14 mouse cellular contexts compared by ENCODE assay signal in genomic region chr7:133608631-133609340, GRCm38 (mm10). TPM values are rescaled to one million over a fixed set of nuclear protein-coding genes. Genes with fewer than 3 reads are reported as not detected.
DNase-seq lines count a peak whose midpoint lies in the region; ATAC-seq lines count a peak whose summit lies in the region.
"Had no signal": no experiment of that assay in that cellular context is flagged by ENCODE, and none has a peak within 500 bp of the region (broad histone marks: within the 10 kb centered on the region; RNA-seq: fewer than 3 reads in every experiment).

No protein-coding gene starts in this region.

- H3K9ac ChIP-seq in midbrain, embryonic 13.5 days (replicated peaks), result no peak overlapping the region
- H3K9ac ChIP-seq: embryonic facial prominence, embryonic 12.5 days had no signal

- DNase-seq in cerebellum, postnatal 25 days, result peak; percentile 31 to 48
- DNase-seq in cerebellum, postnatal 4 days (ENCODE audit: low spot score in 2 of 2), result no peak
- peak; percentile 7 to 35 for DNase-seq in left cerebral cortex, adult 18-20 months (ENCODE audit: low spot score in 2 of 2)
- no peak for DNase-seq in left cerebral cortex, postnatal 4 days
- DNase-seq in brain, adult 2 months (ENCODE audit: low read depth, low spot score), result peak; percentile 77
- DNase-seq in adrenal gland, adult (ENCODE audit: inconsistent age in 2 of 2, low spot score in 1 of 2), result no peak

- intact Hi-C loops in left cerebral cortex, postnatal 4 days (cut with DNase I), result no loop called here

- peak overlapping the region; percentile 77 for H3K27ac ChIP-seq in midbrain, embryonic 13.5 days
- H3K27ac ChIP-seq: embryonic facial prominence, embryonic 12.5 days had no signal

- H3K27me3 ChIP-seq in midbrain, embryonic 13.5 days, result no peaks in the 10 kb centered on the region
- H3K27me3 ChIP-seq: embryonic facial prominence, embryonic 12.5 days had no signal

- no peak overlapping the region for H3K4me3 ChIP-seq in midbrain, embryonic 13.5 days (replicated peaks)
- H3K4me3 ChIP-seq: embryonic facial prominence, embryonic 12.5 days had no signal

- H3K36me3 ChIP-seq in midbrain, embryonic 13.5 days, result no peaks in the 10 kb centered on the region
- H3K36me3 ChIP-seq: embryonic facial prominence, embryonic 12.5 days had no signal

- H3K4me2 ChIP-seq in midbrain, embryonic 13.5 days (replicated peaks), result peak overlapping the region; percentile 35
- H3K4me2 ChIP-seq: embryonic facial prominence, embryonic 12.5 days had no signal

- H3K9me3 ChIP-seq in midbrain, embryonic 13.5 days, result no peaks in the 10 kb centered on the region
- H3K9me3 ChIP-seq: embryonic facial prominence, embryonic 12.5 days had no signal

- WGBS in midbrain, embryonic 13.5 days, result 35% methylated on average over 13 of the region's 13 CpGs

- peak; percentile 65 for ATAC-seq in midbrain, embryonic 13.5 days
- ATAC-seq in CD4-positive, CD25-positive, alpha-beta regulatory T cell, adult 4 months, result no peak

- peaks cover 32% of the 10 kb centered on the region for H3K4me1 ChIP-seq in midbrain, embryonic 13.5 days (replicated peaks)

RNA-seq across cellular contexts. Expression of gene Tex36, which starts 6.8 kb away (rescaled TPM):
- not detected for total RNA-seq in left cerebral cortex, adult 18-20 months (2021)
- total RNA-seq in left cerebral cortex, postnatal 4 days (2021), result not detected
- polyA plus RNA-seq in midbrain, embryonic 13.5 days (2015; fragmentation: Nextera tagmentation; extraction: Ambion mirVana), result 0.16 TPM in 1 of 2 replicates, not detected in the other
- polyA plus RNA-seq in CD4-positive, CD25-positive, alpha-beta regulatory T cell, adult 4 months (2017; shearing (Covaris generic)), result not detected
- total RNA-seq: heart, postnatal 25 days; layer of hippocampus, adult 18-20 months; liver, adult 2 months had no signal
- polyA plus RNA-seq: C2C12; embryonic facial prominence, embryonic 12.5 days; liver, adult 2 months; stomach, embryonic 16.5 days had no signal

RNA-seq across cellular contexts. Expression of gene Edrf1, which starts 28.6 kb away (rescaled TPM):
- 10 to 100 TPM; 23.3 to 27.0 TPM for total RNA-seq in left cerebral cortex, adult 18-20 months (2021)
- 10 to 100 TPM; 24.3 to 24.5 TPM for total RNA-seq in left cerebral cortex, postnatal 4 days (2021)
- polyA plus RNA-seq in midbrain, embryonic 13.5 days (2015; fragmentation: Nextera tagmentation; extraction: Ambion mirVana), result 22.1 and 25.7 TPM in 2 replicates
- polyA plus RNA-seq in CD4-positive, CD25-positive, alpha-beta regulatory T cell, adult 4 months (2017; shearing (Covaris generic)), result 10 to 100 TPM; 16.4 to 18.5 TPM

Comparison
In these comparisons a context has a peak if more than half of its experiments do, and no peak if none do; other contexts are left out.
1. DNase-seq: peak in cerebellum, postnatal 25 days (2 of 2), left cerebral cortex, adult 18-20 months (2 of 2) and brain, adult 2 months (single experiment); none in cerebellum, postnatal 4 days (0 of 2), left cerebral cortex, postnatal 4 days (single experiment) and adrenal gland, adult (0 of 2).